Mouse (Mus musculus) kidney, adult 8-10 months (tissue): Measurements from ENCODE around the gene Eno1.

Source experiments
- DNase-seq, 2 experiments: peaks; one replicate each; pipeline ENCODE4 v3.0.0; 2022

Gene Eno1

GRCm38 (mm10) chr4:150228581-150229348 is 7.8 kb upstream of the Eno1 start:
- no peak for DNase-seq

GRCm38 (mm10) chr4:150229747-150230390 is 6.7 kb upstream of the Eno1 start:
- DNase-seq, result no peak

- peak; percentile 88 to 92 for DNase-seq
Measured at GRCm38 (mm10) chr4:150230460-150231407, 5.8 kb upstream of the Eno1 start.

- no peak for DNase-seq
Measured at GRCm38 (mm10) chr4:150231871-150232270, 4.7 kb upstream of the Eno1 start.

GRCm38 (mm10) chr4:150234599-150235327 is 1.8 kb upstream of the Eno1 start:
- no peak for DNase-seq

- DNase-seq, result no peak
Measured at GRCm38 (mm10) chr4:150235585-150235984, 936 bp upstream of the Eno1 start.

GRCm38 (mm10) chr4:150236031-150236430 is 490 bp upstream of the Eno1 start:
- no peak for DNase-seq

- DNase-seq, result peak in 1 of 2 experiments; percentile 34
Measured at GRCm38 (mm10) chr4:150237636-150238361, 1.3 kb downstream of the Eno1 start.

GRCm38 (mm10) chr4:150238433-150239086 is 2.0 kb downstream of the Eno1 start:
- DNase-seq, result peak in 1 of 2 experiments; percentile 47

- no peak for DNase-seq
Measured at GRCm38 (mm10) chr4:150239087-150239480, 2.6 kb downstream of the Eno1 start.

- no peak for DNase-seq
Measured at GRCm38 (mm10) chr4:150239503-150239902, 3.0 kb downstream of the Eno1 start.

- peak; percentile 88 to 89 for DNase-seq
Measured at GRCm38 (mm10) chr4:150239951-150240368, 3.4 kb downstream of the Eno1 start.

GRCm38 (mm10) chr4:150240381-150240886 is 3.9 kb downstream of the Eno1 start:
- no peak for DNase-seq

GRCm38 (mm10) chr4:150241708-150242107 is 5.2 kb downstream of the Eno1 start:
- DNase-seq, result no peak

- DNase-seq, result no peak
Measured at GRCm38 (mm10) chr4:150242745-150243144, 6.2 kb downstream of the Eno1 start.

- DNase-seq, result no peak
Measured at GRCm38 (mm10) chr4:150245876-150246275, 9.4 kb downstream of the Eno1 start.

GRCm38 (mm10) chr4:150248009-150248408 is 11.5 kb downstream of the Eno1 start:
- peak; percentile 50 to 71 for DNase-seq

GRCm38 (mm10) chr4:150248917-150249316 is 12.4 kb downstream of the Eno1 start:
- no peak for DNase-seq

GRCm38 (mm10) chr4:150249731-150250270 is 13.3 kb downstream of the Eno1 start:
- no peak for DNase-seq

- DNase-seq, result peak; percentile 76 to 77
Measured at GRCm38 (mm10) chr4:150250549-150251422, 14.3 kb downstream of the Eno1 start.
